Mouse (Mus musculus): ENCODE data around the gene 9530068E07Rik. TPM values are rescaled to one million over a fixed set of nuclear protein-coding genes. Genes with fewer than 3 reads are reported as not detected.

Gene 9530068E07Rik
- total and polyA plus RNA-seq, 3 experiments, result 102 to 153 (median 128) TPM

DNA sequence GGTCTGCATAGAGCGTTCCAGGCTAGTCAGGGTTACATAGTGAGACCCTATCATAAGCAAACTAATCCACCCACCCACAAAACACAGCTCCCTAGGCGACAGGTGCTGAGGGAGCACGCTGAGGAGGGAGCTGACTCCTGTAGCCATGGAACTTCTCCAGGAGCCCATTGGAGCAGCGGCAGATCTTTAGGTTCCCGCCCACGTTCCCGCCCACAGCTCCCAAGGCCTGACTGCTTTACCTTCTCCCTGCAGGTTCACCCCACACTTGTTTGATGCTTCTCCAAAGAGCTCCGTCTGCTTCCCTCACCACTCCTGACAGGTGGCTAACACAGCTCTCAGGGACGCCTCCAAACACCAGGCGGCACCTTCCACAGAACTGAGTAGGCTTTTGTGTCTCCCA is 40.9 kb downstream of the 9530068E07Rik start:
- H3K4me2 ChIP-seq (ENCODE audit: insufficient read depth, low read depth, poor library complexity, severe bottlenecking), result no peak overlapping the region
- in situ Hi-C loops (cut with MboI; ENCODE audit: low pct_ligation_motif_present, low pct_unique_long_range_greater_than_20kb, low sequenced_read_pairs) (no loop called here), dilution Hi-C loops (cut with MboI; ENCODE audit: extremely low pct_ligation_motif_present, extremely low pct_unique_long_range_greater_than_20kb, low sequenced_read_pairs) (no loop called here)
- no peak for TF ChIP-seq POLR2A (IDR thresholded peaks at IDR 0.05; ENCODE audit: low read depth, low read length)
- TF ChIP-seq TBP (conservative IDR thresholded peaks at IDR 0.05; ENCODE audit: low read depth, low read length), result no peak
- no peak for TF ChIP-seq POLR2AphosphoS2 (IDR thresholded peaks at IDR 0.05; ENCODE audit: low read depth, low read length)
- no peak for TF ChIP-seq USF1 (IDR thresholded peaks at IDR 0.05; ENCODE audit: low read depth, low read length)
- no peak for TF ChIP-seq UBTF (IDR thresholded peaks at IDR 0.05; ENCODE audit: low read depth, low read length)
- TF ChIP-seq ZMIZ1 (IDR thresholded peaks at IDR 0.05; ENCODE audit: low read depth, low read length), result no peak
- TF ChIP-seq KAT2A (IDR thresholded peaks at IDR 0.05; ENCODE audit: insufficient replicate concordance, low read length), result no peak
- no peak for TF ChIP-seq PAX5 (IDR thresholded peaks at IDR 0.05; ENCODE audit: low read length)
- TF ChIP-seq MAX (IDR thresholded peaks at IDR 0.05; ENCODE audit: low read length), result no peak
- TF ChIP-seq MYC (IDR thresholded peaks at IDR 0.05; ENCODE audit: low read depth, low read length), result no peak
- no peak for TF ChIP-seq MXI1 (IDR thresholded peaks at IDR 0.05; ENCODE audit: low read depth, low read length)
- H3K27ac ChIP-seq (ENCODE audit: insufficient read depth, low read depth), result no peak overlapping the region
- no peaks in the 10 kb centered on the region for H3K4me1 ChIP-seq (ENCODE audit: control insufficient read depth in 1 of 2, insufficient read depth in 2 of 2)
- peaks cover 5% of the 10 kb centered on the region for H3K9me3 ChIP-seq (replicated peaks; ENCODE audit: low read length)
- H3K36me3 ChIP-seq (replicated peaks in 1 of 2; ENCODE audit: control insufficient read depth in 1 of 2, insufficient read depth in 1 of 2, low read length in 1 of 2), result no peaks in the 10 kb centered on the region
- H3K9ac ChIP-seq (ENCODE audit: insufficient read depth, low read depth), result no peak overlapping the region
- H3K4me3 ChIP-seq (replicated peaks in 1 of 3; ENCODE audit: low read depth in 2 of 3, low read length in 2 of 3, poor library complexity in 1 of 3), result no peak overlapping the region
- H3K79me2 ChIP-seq (replicated peaks; ENCODE audit: control insufficient read depth, extremely low read depth, insufficient read depth, poor library complexity, severe bottlenecking), result no peaks in the 10 kb centered on the region
- no peak for DNase-seq (ENCODE audit: extremely low read depth)
- peaks cover 86% of the 10 kb centered on the region for H3K27me3 ChIP-seq (replicated peaks)

DNA sequence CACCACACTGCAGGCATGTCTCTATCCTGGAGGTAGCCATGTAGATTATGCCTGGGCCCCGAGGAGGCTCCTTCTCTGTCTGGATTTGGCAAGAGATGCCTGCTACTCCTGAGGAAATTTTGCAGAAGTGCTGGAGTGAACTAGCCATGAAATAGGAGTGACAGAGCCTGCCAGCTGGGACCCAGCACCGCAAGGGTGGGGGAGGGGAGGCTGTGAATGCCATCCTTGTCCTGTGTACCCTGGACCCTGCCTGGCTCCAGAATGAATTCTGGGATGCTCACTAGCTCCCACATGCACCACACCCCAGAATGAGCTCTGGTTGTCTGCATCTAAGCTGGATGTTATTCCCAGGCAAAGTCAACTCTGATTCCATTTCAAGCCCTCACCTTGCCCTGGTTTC is 44.9 kb downstream of the 9530068E07Rik start:
- TF ChIP-seq EP300 (IDR thresholded peaks at IDR 0.05; ENCODE audit: low read length), result no peak
- TF ChIP-seq ELF1 (IDR thresholded peaks at IDR 0.05; ENCODE audit: low read depth, low read length), result no peak
- no peak for TF ChIP-seq ZNF384 (IDR thresholded peaks at IDR 0.05; ENCODE audit: low read depth, low read length)
- TF ChIP-seq NRF1 (IDR thresholded peaks at IDR 0.05; ENCODE audit: low read depth, low read length), result no peak
- H3K4me2 ChIP-seq (ENCODE audit: insufficient read depth, low read depth, poor library complexity, severe bottlenecking), result no peak overlapping the region
- no peaks in the 10 kb centered on the region for H3K4me1 ChIP-seq (ENCODE audit: control insufficient read depth in 1 of 2, insufficient read depth in 2 of 2)
- in situ Hi-C loops (cut with MboI; ENCODE audit: low pct_ligation_motif_present, low pct_unique_long_range_greater_than_20kb, low sequenced_read_pairs), result no loop called here
- H3K27ac ChIP-seq (ENCODE audit: insufficient read depth, low read depth), result no peak overlapping the region
- H3K36me3 ChIP-seq (replicated peaks in 1 of 2; ENCODE audit: control insufficient read depth in 1 of 2, insufficient read depth in 1 of 2, low read length in 1 of 2), result no peaks in the 10 kb centered on the region
- no peaks in the 10 kb centered on the region for H3K79me2 ChIP-seq (replicated peaks; ENCODE audit: control insufficient read depth, extremely low read depth, insufficient read depth, poor library complexity, severe bottlenecking)
- DNase-seq (ENCODE audit: extremely low read depth), result no peak
- peaks cover 12% of the 10 kb centered on the region for H3K9me3 ChIP-seq (replicated peaks; ENCODE audit: low read length)
- no peak overlapping the region for H3K9ac ChIP-seq (ENCODE audit: insufficient read depth, low read depth)
- dilution Hi-C loops (cut with MboI; ENCODE audit: extremely low pct_ligation_motif_present, extremely low pct_unique_long_range_greater_than_20kb, low sequenced_read_pairs), result no loop called here
- H3K27me3 ChIP-seq (replicated peaks), result peaks cover 83% of the 10 kb centered on the region
- no peak overlapping the region for H3K4me3 ChIP-seq (replicated peaks in 1 of 3; ENCODE audit: low read depth in 2 of 3, low read length in 2 of 3, poor library complexity in 1 of 3)

DNA sequence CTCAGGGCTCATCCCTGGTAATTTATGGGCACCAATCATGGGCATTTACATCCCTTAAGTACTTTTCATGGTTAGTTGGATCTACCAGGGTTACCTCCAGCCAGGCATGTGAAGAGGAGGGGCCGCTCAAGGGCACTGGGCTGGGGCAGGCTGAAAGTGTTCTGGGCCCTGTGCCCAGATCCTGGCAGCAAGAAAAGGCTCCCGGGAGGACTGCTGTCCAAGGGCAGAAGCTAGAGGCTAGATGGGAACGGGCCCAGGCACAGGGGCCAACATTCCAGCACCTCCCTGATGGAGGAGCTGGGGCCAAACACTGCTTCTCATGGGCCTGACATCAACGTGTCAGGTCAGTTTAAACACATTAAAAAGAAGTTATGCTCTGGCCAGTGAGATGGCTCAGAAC is 51.0 kb downstream of the 9530068E07Rik start:
- Histone ChIP-seq H3K27me3 (replicated peaks) (peaks cover 79% of the 10 kb centered on the region), H3K9ac (ENCODE audit: insufficient read depth, low read depth) (no peak overlapping the region), H3K9me3 (replicated peaks; ENCODE audit: low read length) (peaks cover 8% of the 10 kb centered on the region), H3K36me3 (replicated peaks in 1 of 2; ENCODE audit: control insufficient read depth in 1 of 2, insufficient read depth in 1 of 2, low read length in 1 of 2) (no peaks in the 10 kb centered on the region), H3K4me3 (replicated peaks in 1 of 3; ENCODE audit: low read depth in 2 of 3, low read length in 2 of 3, poor library complexity in 1 of 3) (no peak overlapping the region), H3K4me1 (ENCODE audit: control insufficient read depth in 1 of 2, insufficient read depth in 2 of 2) (no peaks in the 10 kb centered on the region), H3K79me2 (replicated peaks; ENCODE audit: control insufficient read depth, extremely low read depth, insufficient read depth, poor library complexity, severe bottlenecking) (no peaks in the 10 kb centered on the region), H3K27ac (ENCODE audit: insufficient read depth, low read depth) (no peak overlapping the region), H3K4me2 (ENCODE audit: insufficient read depth, low read depth, poor library complexity, severe bottlenecking) (no peak overlapping the region)
- no peak for DNase-seq (ENCODE audit: extremely low read depth)
- dilution Hi-C loops (cut with MboI; ENCODE audit: extremely low pct_ligation_motif_present, extremely low pct_unique_long_range_greater_than_20kb, low sequenced_read_pairs), result no loop called here
- in situ Hi-C loops (cut with MboI; ENCODE audit: low pct_ligation_motif_present, low pct_unique_long_range_greater_than_20kb, low sequenced_read_pairs), result no loop called here
- TF ChIP-seq MAX (IDR thresholded peaks at IDR 0.05; ENCODE audit: low read length) (no peak), RCOR1 (conservative IDR thresholded peaks at IDR 0.05; ENCODE audit: low read depth, low read length) (no peak), POLR2AphosphoS2 (IDR thresholded peaks at IDR 0.05; ENCODE audit: low read depth, low read length) (no peak), IRF4 (IDR thresholded peaks at IDR 0.05; ENCODE audit: low read depth, low read length) (no peak), SIN3A (IDR thresholded peaks at IDR 0.05; ENCODE audit: low read length) (no peak), E2F4 (IDR thresholded peaks at IDR 0.05; ENCODE audit: insufficient replicate concordance, low read depth, low read length) (no peak), GABPA (IDR thresholded peaks at IDR 0.05; ENCODE audit: insufficient replicate concordance, low read depth, low read length) (no peak), USF1 (IDR thresholded peaks at IDR 0.05; ENCODE audit: low read depth, low read length) (no peak), POLR2A (IDR thresholded peaks at IDR 0.05; ENCODE audit: low read depth, low read length) (no peak), TBP (conservative IDR thresholded peaks at IDR 0.05; ENCODE audit: low read depth, low read length) (no peak), NRF1 (IDR thresholded peaks at IDR 0.05; ENCODE audit: low read depth, low read length) (no peak)
